Mouse (Mus musculus) layer of hippocampus, postnatal 25 days (tissue): ENCODE data around the gene Gm14685. TPM values are rescaled to one million over a fixed set of nuclear protein-coding genes. Genes with fewer than 3 reads are reported as not detected.
"Not testable (repeated sequence)": the region's sequence is repeated elsewhere in the genome, so short reads cannot be mapped to it uniquely, and the experiment has no call there.

Source experiments
- DNase-seq, 2 experiments: peaks; one replicate each; pipeline ENCODE4 v3.0.0; 2022; ENCODE audit warnings: mixed read lengths in 2 of 2, low spot score in 1 of 2; ENCODE audit errors: extremely low spot score in 1 of 2
- total RNA-seq, 2 experiments: library from RNA; stranded (reverse); gene quantifications; 2 replicates each; pipeline ENCODE4 v1.2.3; 2021

Gene Gm14685
- 1 to 10 TPM; 2.9 to 3.1 TPM for total RNA-seq

GRCm38 (mm10) chrX:73116747-73117146 lies at the start of gene Gm14685:
Gene Gm14685, plus strand, starts transcription at chrX:73117047.
- DNase-seq, result not testable (repeated sequence)

DNA sequence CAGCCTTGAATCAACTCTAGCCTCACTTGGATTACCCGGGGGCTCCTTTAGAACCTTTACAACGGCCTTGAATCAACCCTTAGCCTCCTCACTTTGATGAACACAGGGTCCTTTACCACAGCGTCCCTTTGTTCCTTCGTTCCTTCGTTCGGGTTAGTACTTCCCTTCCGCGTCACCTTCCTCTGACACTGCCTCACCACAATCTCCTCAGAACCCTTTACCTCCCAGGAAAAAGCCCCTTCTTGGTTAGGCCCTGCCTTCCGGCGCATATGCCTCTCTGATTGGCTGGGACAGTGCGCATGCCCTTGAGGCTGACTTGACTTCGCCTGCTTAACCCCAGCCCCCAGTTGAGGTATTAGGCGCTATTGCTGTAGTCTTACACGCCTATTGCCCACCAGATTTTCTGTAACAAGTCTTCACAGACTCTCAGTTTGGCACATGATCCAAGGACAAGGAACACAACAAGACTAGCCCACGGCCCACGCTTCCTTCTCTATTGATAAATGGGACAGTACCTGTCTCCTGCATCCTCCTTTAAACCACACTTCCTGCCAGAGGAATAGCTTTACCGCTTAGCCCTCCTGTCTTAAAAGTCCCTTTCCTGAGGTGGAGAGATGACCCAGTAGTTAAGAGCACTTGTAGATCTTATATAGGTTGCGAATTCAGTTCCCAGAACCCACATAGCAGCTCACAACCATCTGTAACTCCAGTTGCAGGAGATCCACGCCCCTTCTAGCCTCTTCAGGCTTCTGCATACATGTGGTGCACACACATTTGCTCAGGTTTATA lies 34.4 kb upstream of the Gm14685 start, which contains the start of gene Xlr4a:
Gene Xlr4a, minus strand, starts transcription at position 212 of the 789 bp plus-strand sequence.
- DNase-seq, result not testable (repeated sequence)

DNA sequence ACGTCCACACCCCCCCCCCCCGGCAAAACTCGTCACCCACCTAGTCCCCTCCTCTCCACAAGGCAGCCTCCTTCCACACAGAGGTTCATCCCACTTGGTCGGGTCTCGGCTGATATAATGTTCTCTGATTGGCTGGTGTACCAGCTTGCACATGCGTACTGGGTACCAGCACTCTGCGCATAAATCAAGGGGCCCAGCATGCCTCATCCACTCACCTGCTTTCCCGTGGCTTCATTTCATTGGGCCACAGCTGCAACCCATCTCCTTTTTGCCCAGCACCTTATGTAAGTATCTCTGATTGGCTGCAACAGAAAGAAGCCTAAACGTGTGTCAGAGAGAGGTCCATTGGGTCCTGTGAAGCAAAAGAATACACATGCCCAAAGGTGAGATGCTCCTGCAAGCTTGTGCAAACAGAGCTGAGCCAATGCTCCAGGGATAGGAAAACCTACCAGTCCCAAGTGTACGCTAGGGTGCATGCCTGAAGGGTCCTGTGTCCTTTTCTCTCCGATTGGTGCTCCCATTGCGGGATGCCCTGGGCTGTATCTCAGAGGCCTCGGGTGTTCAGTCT lies 19.8 kb upstream of the Gm14685 start, which contains the start of gene Xlr3a:
Gene Xlr3a, minus strand, starts transcription at position 155 of the 568 bp plus-strand sequence.
- not testable (repeated sequence) for DNase-seq

GRCm38 (mm10) chrX:73122859-73123829 lies 6.3 kb downstream of the Gm14685 start:
- DNase-seq, result not testable (repeated sequence)

GRCm38 (mm10) chrX:73143218-73143618 lies 26.4 kb downstream of the Gm14685 start:
- not testable (repeated sequence) for DNase-seq

- not testable (repeated sequence) for DNase-seq
Measured at GRCm38 (mm10) chrX:73148496-73148895, 31.6 kb downstream of the Gm14685 start, which contains the start of gene Xlr5b. Gene Xlr5b, plus strand, starts transcription at chrX:73148796.

- not testable (repeated sequence) for DNase-seq
Measured at GRCm38 (mm10) chrX:73149350-73149749, 32.5 kb downstream of the Gm14685 start, which contains the start of gene DXBay18. Gene DXBay18, minus strand, starts transcription at chrX:73149450.

GRCm38 (mm10) chrX:73176889-73177288 lies 60.0 kb downstream of the Gm14685 start, which contains the start of gene Spin2d:
Gene Spin2d, minus strand, starts transcription at chrX:73176989.
- not testable (repeated sequence) for DNase-seq

Other genes with a start within 250 kb of the Gm14685 start
- gene Cetn2, start 198.6 kb upstream of the Gm14685 start, total RNA-seq, result 10 to 100 TPM; 49.8 to 55.4 TPM
- 10 to 100 TPM; 23.6 to 27.6 TPM for gene Nsdhl, start 198.5 kb upstream of the Gm14685 start, total RNA-seq
- gene Zfp185, start 129.7 kb upstream of the Gm14685 start, total RNA-seq, result 1 to 10 TPM in 1 of 2 experiments, under 1 TPM in 1; 0.69 to 1.5 TPM
- under 1 TPM; 0.25 to 0.38 TPM for gene Pnma5, start 79.9 kb upstream of the Gm14685 start, total RNA-seq
- gene Pnma3, start 52.3 kb upstream of the Gm14685 start, total RNA-seq, result 10 to 100 TPM; 15.7 to 25.1 TPM
- 1 to 10 TPM in 1 of 2 experiments, not detected in 1; 2.7 TPM for gene Xlr4a, start 34.6 kb upstream of the Gm14685 start, total RNA-seq
- gene Xlr3a, start 20.0 kb upstream of the Gm14685 start, total RNA-seq, result 1 to 10 TPM; 2.0 to 3.4 TPM
- not detected for gene Xlr5b, start 31.7 kb downstream of the Gm14685 start, total RNA-seq
- gene DXBay18, start 32.4 kb downstream of the Gm14685 start, total RNA-seq, result 1 to 10 TPM in 1 of 2 experiments, under 1 TPM in 1; 0.63 to 1.3 TPM
- gene Spin2d, start 59.9 kb downstream of the Gm14685 start, total RNA-seq, result not detected
- gene Xlr3b, start 75.2 kb downstream of the Gm14685 start, total RNA-seq, result 10 to 100 TPM in 1 of 2 experiments, 1 to 10 TPM in 1; 5.5 to 14.6 TPM
- gene Xlr4b, start 97.3 kb downstream of the Gm14685 start, total RNA-seq, result 1 to 10 TPM in 1 of 2 experiments, under 1 TPM in 1; 0.84 to 1.4 TPM
- gene F8a, start 111.2 kb downstream of the Gm14685 start, total RNA-seq, result 10 to 100 TPM; 15.0 to 16.0 TPM
- 1 to 10 TPM in 1 of 2 experiments, under 1 TPM in 1; 0.37 to 1.4 TPM for gene Xlr4c, start 126.1 kb downstream of the Gm14685 start, total RNA-seq
- gene Xlr3c, start 148.3 kb downstream of the Gm14685 start, total RNA-seq, result under 1 TPM in 1 of 2 experiments, not detected in 1; 0.76 TPM
- not detected for gene Xlr5a, start 175.9 kb downstream of the Gm14685 start, total RNA-seq
- gene Xlr5c, start 175.9 kb downstream of the Gm14685 start, total RNA-seq, result not detected
- not detected for gene Gm45015, start 219.8 kb downstream of the Gm14685 start, total RNA-seq
- gene Zfp275, start 225.6 kb downstream of the Gm14685 start, total RNA-seq, result 10 to 100 TPM; 11.2 to 12.2 TPM